Mouse (Mus musculus) large intestine, adult 2 months (tissue): Measurements from ENCODE around the gene Caskin2. TPM values are rescaled to one million over a fixed set of nuclear protein-coding genes. Genes with fewer than 3 reads are reported as not detected.
"Not testable (repeated sequence)": the region's sequence is repeated elsewhere in the genome, so short reads cannot be mapped to it uniquely, and the experiment has no call there.

Source experiments
- DNase-seq: peaks from one replicate; pipeline ENCODE4 v3.0.0-alpha.2; 2012; ENCODE audit warnings: low read depth, low spot score
- WGBS: fragments of 180-500 bp; shearing (Covaris S2); methylation state at CpG from one replicate; pipeline ENCODE4 v1.1.7; 2018; 5-methylcytosine and 5-hydroxymethylcytosine counted together
- polyA plus RNA-seq: library from polyadenylated mRNA; depleted of rRNA; stranded (reverse); fragments of >200 nt; gene quantifications from 2 replicates; pipeline ENCODE4 v1.2.3, GENCODE M21; 2012; rRNA removed

Caskin2 gene
- polyA plus RNA-seq, 1 experiment: 31.3 TPM

GRCm38 (mm10) chr11:115775821-115776665, 37.4 kb downstream of the Caskin2 start:
- no peak for DNase-seq
- WGBS: 65% methylated on average over 18 of the region's 18 CpGs

- WGBS: 62% methylated on average over 4 of the region's 4 CpGs
- no peak for DNase-seq
Measured at GRCm38 (mm10) chr11:115774653-115775052, 38.8 kb downstream of the Caskin2 start.

DNA sequence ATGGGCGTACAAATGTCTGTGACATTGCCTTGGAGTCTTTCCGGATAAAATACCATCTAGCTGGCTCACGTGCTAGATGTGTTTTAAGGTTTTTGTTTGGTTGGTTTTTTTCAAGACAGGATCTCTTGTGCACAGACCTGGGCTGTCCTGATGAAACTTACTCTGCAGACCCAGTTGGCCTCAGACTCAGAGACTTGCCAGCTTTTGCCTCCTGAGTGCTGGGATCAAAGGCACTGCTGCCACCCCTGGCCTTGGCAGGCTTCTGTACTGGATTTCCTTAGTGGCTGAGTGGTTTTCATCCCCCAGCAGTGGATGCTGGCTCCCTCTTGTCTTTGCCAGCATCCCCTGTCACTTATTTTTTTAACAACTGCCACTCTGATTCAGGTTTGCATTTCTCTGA, 44.5 kb downstream of the Caskin2 start:
- no peak for DNase-seq
- WGBS: 81% methylated on average over 3 of the region's 3 CpGs

DNA sequence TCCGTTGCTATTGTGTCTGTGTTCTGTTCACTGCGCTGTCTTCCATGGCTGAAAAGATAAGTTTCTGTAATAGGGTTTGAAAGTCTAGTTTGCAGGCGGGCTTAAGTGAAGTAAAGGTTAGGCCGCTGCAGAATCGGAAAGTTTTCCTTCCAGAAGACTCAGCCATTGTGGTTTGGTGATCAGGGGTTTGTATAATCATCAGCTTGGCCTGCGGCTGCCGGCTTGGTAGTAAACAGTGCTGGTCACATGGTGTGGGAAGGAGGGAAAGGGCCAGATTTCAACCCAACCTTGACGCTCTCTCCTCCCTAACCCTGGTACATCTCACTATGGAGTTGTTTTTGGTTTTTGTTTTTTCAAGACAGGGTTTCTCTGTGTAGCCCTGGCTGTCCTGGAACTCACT, 46.5 kb downstream of the Caskin2 start:
- DNase-seq: no peak
- WGBS: 45% methylated on average over 8 of the region's 8 CpGs

DNA sequence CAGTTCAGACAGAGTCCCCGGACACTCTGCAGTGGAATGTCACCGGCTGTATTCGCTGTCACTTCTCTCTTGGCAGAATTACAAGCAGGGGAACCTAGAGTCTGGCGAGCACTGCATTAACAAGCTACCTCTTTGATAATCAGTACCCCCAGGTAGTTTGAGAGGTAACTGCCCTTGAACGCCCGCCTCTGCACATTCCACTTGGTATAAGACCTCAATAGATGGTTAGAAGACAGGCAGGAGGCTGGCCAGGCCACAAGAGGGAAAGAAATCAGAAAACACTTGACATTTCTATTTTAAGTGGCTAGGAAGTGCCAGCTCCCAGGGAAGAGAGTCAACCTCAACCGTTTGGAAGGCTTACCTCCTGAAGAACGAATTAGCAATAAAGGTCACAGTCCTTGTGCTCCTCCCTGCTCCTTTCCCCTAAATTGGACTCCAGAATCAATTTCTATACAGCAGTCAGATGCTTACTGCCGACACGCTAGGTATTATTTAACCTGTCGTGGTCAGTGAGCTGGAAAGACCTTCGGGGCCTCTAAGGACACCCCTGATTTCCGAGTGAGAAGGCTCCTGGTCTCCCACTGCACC, 47.0 kb downstream of the Caskin2 start:
- WGBS: 17% methylated on average over 13 of the region's 13 CpGs
- DNase-seq: no peak

DNA sequence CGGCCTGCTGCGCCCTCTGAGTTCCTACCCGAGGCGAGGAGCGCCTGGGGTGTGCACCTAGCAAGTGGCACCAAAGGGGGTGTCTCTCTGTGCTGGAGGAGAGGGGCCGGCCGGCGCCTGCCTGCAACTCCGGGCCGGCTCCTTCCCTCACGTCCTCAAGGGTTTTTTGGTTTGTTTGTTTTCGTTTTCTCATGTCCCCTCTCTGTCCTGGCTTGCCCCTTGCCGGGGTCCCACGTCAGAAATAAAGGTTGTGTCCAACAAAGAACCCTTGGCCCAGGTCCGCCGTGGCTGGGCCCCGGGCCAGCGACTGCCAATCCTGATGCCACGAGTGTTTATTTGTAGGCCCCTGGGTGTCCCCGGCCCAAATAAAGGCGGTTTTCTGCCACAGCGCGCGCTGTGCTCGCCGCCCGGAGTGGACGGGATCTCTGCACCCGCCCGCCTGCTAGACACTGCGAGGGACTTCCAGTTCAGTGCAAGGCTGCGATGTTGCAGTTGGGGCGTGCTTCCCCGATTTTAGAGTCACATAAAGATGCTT, 47.8 kb downstream of the Caskin2 start:
- no peak for DNase-seq
- under 1% methylated on average over 34 of the region's 34 CpGs for WGBS

GRCm38 (mm10) chr11:115765103-115765606, 48.3 kb downstream of the Caskin2 start, which contains the start of gene Tmem94:
TSS of gene Tmem94 (plus strand) at chr11:115765433.
- DNase-seq: peak; percentile 98
- WGBS: under 1% methylated on average over 32 of the region's 32 CpGs

DNA sequence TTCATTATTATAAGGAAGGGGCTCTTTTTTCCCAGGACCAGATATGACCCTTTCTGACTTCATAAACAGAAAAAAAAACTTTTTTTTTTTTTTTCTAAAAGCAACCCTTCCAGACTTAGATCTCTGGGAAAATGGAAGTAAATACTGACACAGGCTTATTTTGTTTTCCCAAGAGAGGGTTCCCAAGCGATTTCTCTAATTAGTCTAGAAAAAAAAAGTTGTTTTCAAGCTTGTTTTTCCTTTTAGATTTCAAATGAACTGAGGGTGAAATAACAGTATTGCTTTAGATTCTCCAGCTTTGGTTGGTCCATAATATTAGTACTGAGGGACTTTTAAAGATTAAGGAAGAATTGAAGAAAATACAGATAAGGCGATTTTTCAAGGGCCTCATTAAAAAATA, 48.7 kb downstream of the Caskin2 start:
- DNase-seq: no peak
- 24% methylated on average over 2 of the region's 2 CpGs for WGBS

- not testable (repeated sequence) for DNase-seq
- 88% methylated on average over 7 of the region's 7 CpGs for WGBS
Measured at GRCm38 (mm10) chr11:115762176-115762575, 51.3 kb downstream of the Caskin2 start.

DNA sequence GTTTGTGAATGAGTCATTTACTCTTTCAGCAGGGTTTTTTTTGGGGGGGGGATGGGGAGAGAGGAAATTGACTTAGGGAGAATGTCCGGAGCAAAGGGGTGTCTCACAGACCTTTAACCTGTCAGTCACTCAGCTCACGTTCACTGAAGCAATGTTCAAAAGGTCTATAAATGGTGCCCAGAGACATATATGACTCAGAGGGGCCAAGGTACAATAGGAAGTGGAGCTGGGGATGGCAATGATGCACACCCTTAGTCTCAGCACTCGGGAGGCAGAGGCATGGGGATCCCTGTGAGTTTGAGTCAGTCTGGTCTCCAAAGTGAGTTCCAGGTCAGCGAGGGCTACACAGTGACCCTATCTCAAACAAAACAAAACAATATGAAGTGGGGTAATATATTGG, 60.0 kb downstream of the Caskin2 start:
- 37% methylated on average over 4 of the region's 4 CpGs for WGBS
- DNase-seq: peak; percentile 85

- WGBS: 78% methylated on average over 7 of the region's 7 CpGs
- no peak for DNase-seq
Measured at GRCm38 (mm10) chr11:115752653-115753052, 60.8 kb downstream of the Caskin2 start.

GRCm38 (mm10) chr11:115751725-115752124, 61.7 kb downstream of the Caskin2 start:
- no peak for DNase-seq
- WGBS: 57% methylated on average over 2 of the region's 2 CpGs

GRCm38 (mm10) chr11:115749834-115750233, 63.6 kb downstream of the Caskin2 start:
- DNase-seq: no peak
- WGBS: 89% methylated on average over 5 of the region's 5 CpGs

Other genes starting within 250 kb of the Caskin2 start
- gene Nup85, start 249.2 kb downstream of the Caskin2 start, polyA plus RNA-seq: 53.3 and 56.6 TPM in 2 replicates
- gene Mrps7, start 209.7 kb downstream of the Caskin2 start, polyA plus RNA-seq: 31.4 and 33.2 TPM in 2 replicates
- gene Gga3, start 209.6 kb downstream of the Caskin2 start, polyA plus RNA-seq: 16.2 and 20.9 TPM in 2 replicates
- gene Mif4gd, start 200.7 kb downstream of the Caskin2 start, polyA plus RNA-seq: 112 and 114 TPM in 2 replicates
- 30.4 and 36.8 TPM in 2 replicates for gene Slc25a19, start 185.3 kb downstream of the Caskin2 start, polyA plus RNA-seq
- 38.7 and 43.6 TPM in 2 replicates for gene Grb2, start 105.0 kb downstream of the Caskin2 start, polyA plus RNA-seq
- gene Tmem94, start 48.2 kb downstream of the Caskin2 start, polyA plus RNA-seq: 57.9 and 85.8 TPM in 2 replicates
- gene Tsen54, start 1.1 kb upstream of the Caskin2 start, polyA plus RNA-seq: 31.4 and 31.5 TPM in 2 replicates
- gene Llgl2, start 10.4 kb upstream of the Caskin2 start, polyA plus RNA-seq: 191 and 194 TPM in 2 replicates
- gene Myo15b, start 44.8 kb upstream of the Caskin2 start, polyA plus RNA-seq: 696 and 883 TPM in 2 replicates
- 4.9 and 6.3 TPM in 2 replicates for gene Smim5, start 86.3 kb upstream of the Caskin2 start, polyA plus RNA-seq
- gene Smim6, start 98.4 kb upstream of the Caskin2 start, polyA plus RNA-seq: 37.5 and 45.5 TPM in 2 replicates
- 17.3 and 20.7 TPM in 2 replicates for gene Sap30bp, start 119.6 kb upstream of the Caskin2 start, polyA plus RNA-seq
- 16.0 and 16.5 TPM in 2 replicates for gene Recql5, start 119.8 kb upstream of the Caskin2 start, polyA plus RNA-seq
- gene Itgb4, start 161.1 kb upstream of the Caskin2 start, polyA plus RNA-seq: 40.1 and 62.1 TPM in 2 replicates
- 26.3 and 32.0 TPM in 2 replicates for gene Galk1, start 199.1 kb upstream of the Caskin2 start, polyA plus RNA-seq
- 265 and 273 TPM in 2 replicates for gene H3f3b, start 214.3 kb upstream of the Caskin2 start, polyA plus RNA-seq
- 18.8 and 26.0 TPM in 2 replicates for gene Unk, start 216.7 kb upstream of the Caskin2 start, polyA plus RNA-seq